ENCODE assay signal across 17 mouse cellular contexts in the genomic region with DNA sequence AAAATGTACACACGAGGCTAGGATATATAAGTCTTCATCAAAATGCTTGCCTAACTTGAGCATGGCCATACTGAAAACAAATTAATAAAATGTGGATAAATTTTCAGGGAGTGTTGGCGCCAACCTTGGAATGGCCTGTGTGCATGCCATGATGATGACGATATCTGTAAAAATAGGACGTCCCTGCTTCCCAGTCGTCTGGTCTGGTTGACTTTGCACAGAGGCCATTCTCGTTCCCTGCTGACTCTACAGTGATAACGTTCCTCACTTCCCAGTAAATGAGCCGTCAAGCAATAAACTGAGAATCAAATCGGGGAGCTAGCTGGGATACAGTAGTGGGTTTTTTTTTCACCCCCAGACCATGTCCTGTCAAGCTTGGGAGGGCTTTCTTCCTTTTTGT.
DNase-seq lines count a peak whose midpoint lies in the region; ATAC-seq and TF ChIP-seq lines count a peak whose summit lies in the region.
"Had no signal": no experiment of that assay in that cellular context is flagged by ENCODE, and none has a peak within 500 bp of the region (broad histone marks: within the 10 kb centered on the region; RNA-seq: fewer than 3 reads in every experiment).

No protein-coding gene starts in this region.

- no peaks in the 10 kb centered on the region for H3K36me3 ChIP-seq in heart, embryonic 13.5 days
- H3K36me3 ChIP-seq: embryonic facial prominence, embryonic 12.5 days had no signal

- 23% methylated on average over 9 of the region's 9 CpGs for WGBS in heart, embryonic 13.5 days

- no peak overlapping the region for H3K4me3 ChIP-seq in embryonic fibroblast, embryonic 13.5 days (ENCODE audit: insufficient read depth, low read length)
- H3K4me3 ChIP-seq in heart, embryonic 13.5 days: no peak overlapping the region
- H3K4me3 ChIP-seq: embryonic facial prominence, embryonic 12.5 days; layer of hippocampus, adult 2 months had no signal

- H3K9me3 ChIP-seq in heart, embryonic 13.5 days: no peaks in the 10 kb centered on the region
- H3K9me3 ChIP-seq: embryonic facial prominence, embryonic 12.5 days had no signal

- peak overlapping the region; percentile 58 for H3K9ac ChIP-seq in heart, embryonic 13.5 days
- H3K9ac ChIP-seq: embryonic facial prominence, embryonic 12.5 days had no signal

- 0 out of 2 replicates have a peak overlapping the region, but pooled peaks have one; percentile 21 for H3K27ac ChIP-seq in embryonic fibroblast, embryonic 13.5 days (ENCODE audit: insufficient read depth, low read length)
- H3K27ac ChIP-seq in heart, embryonic 13.5 days (replicated peaks): peak overlapping the region; percentile 95
- H3K27ac ChIP-seq: embryonic facial prominence, embryonic 12.5 days; layer of hippocampus, adult 2 months had no signal

- H3K4me2 ChIP-seq in heart, embryonic 13.5 days: peak overlapping the region; percentile 47
- H3K4me2 ChIP-seq: embryonic facial prominence, embryonic 12.5 days had no signal

- no peak for TF ChIP-seq CTCF in embryonic fibroblast, embryonic 13.5 days (IDR thresholded peaks at IDR 0.05; ENCODE audit: borderline replicate concordance, insufficient read depth, low read length)

- peak; percentile 72 to 79 for DNase-seq in heart, adult 18-20 months
- DNase-seq in heart, postnatal 4 days: peak; percentile 65
- DNase-seq in layer of hippocampus, postnatal 36 days: no peak
- no peak for DNase-seq in urinary bladder, postnatal 25 days (ENCODE audit: low spot score)
- DNase-seq: adrenal gland, adult 8-10 months; cerebellum, postnatal 10 days; kidney, adult 8-10 months; kidney, postnatal 14 days; left cerebral cortex, postnatal 4 days; liver; lung, postnatal 4 days had no signal

- peaks cover 4% of the 10 kb centered on the region for H3K4me1 ChIP-seq in embryonic fibroblast, embryonic 13.5 days (ENCODE audit: control insufficient read depth, insufficient read depth, low read length)
- H3K4me1 ChIP-seq in heart, embryonic 13.5 days: peaks cover 95% of the 10 kb centered on the region
- H3K4me1 ChIP-seq: embryonic facial prominence, embryonic 12.5 days had no signal

- TF ChIP-seq POLR2A in embryonic fibroblast, embryonic 13.5 days (IDR thresholded peaks at IDR 0.05; ENCODE audit: low read depth, low read length): no peak

- ATAC-seq in heart, embryonic 13.5 days (ENCODE audit: extremely low read depth, insufficient number of reproducible peaks, low FRiP score, low TSS enrichment): no peak
- ATAC-seq in erythroid progenitor cell, adult 5-6 weeks (replicated peaks; ENCODE audit: low FRiP score, poor library complexity, severe bottlenecking): no peak
- ATAC-seq: forebrain, embryonic 16.5 days had no signal

- H3K27me3 ChIP-seq in heart, embryonic 13.5 days (replicated peaks): no peaks in the 10 kb centered on the region
- H3K27me3 ChIP-seq: embryonic facial prominence, embryonic 12.5 days had no signal

Comparison
In these comparisons a context has a peak if more than half of its experiments do, and no peak if none do; other contexts are left out.
1. DNase-seq: peak in heart, adult 18-20 months (2 of 2) and heart, postnatal 4 days (single experiment); none in layer of hippocampus, postnatal 36 days (0 of 2) and urinary bladder, postnatal 25 days (single experiment).